Mouse (Mus musculus) CH12.LX (cell line): Measurements from ENCODE around the gene Mlxipl. TPM values are rescaled to one million over a fixed set of nuclear protein-coding genes. Genes with fewer than 3 reads are reported as not detected.

Source experiments
- DNase-seq: peaks from one replicate; pipeline ENCODE4 v3.0.0-alpha.2; 2013; ENCODE audit errors: extremely low read depth
- H3K27ac ChIP-seq: 2 replicates; pipeline ENCODE4 v1.5.1; 2012; ENCODE audit warnings: low read depth, mild to moderate bottlenecking, control low read depth, moderate library complexity; ENCODE audit not compliant: insufficient read depth
- H3K27me3 ChIP-seq: replicated peaks from 2 replicates; pipeline ENCODE3; 2012; ENCODE audit warnings: inconsistent platforms
- H3K36me3 ChIP-seq, 2 experiments: replicated peaks in 1 of 2; 2 replicates each; pipeline versions ENCODE3 to v1.6.1; 2012; ENCODE audit warnings: inconsistent platforms in 1 of 2, low read length in 1 of 2, mild to moderate bottlenecking in 1 of 2, mixed read lengths in 1 of 2, moderate library complexity in 1 of 2; ENCODE audit not compliant: control insufficient read depth in 1 of 2, insufficient read depth in 1 of 2
- H3K4me1 ChIP-seq, 2 experiments: 2 replicates each; pipeline ENCODE4 v1.6.1; 2012; ENCODE audit warnings: inconsistent platforms in 1 of 2, moderate library complexity in 1 of 2; ENCODE audit not compliant: insufficient read depth in 2 of 2, control insufficient read depth in 1 of 2
- H3K4me2 ChIP-seq: 2 replicates; pipeline ENCODE4 v1.6.1; 2012; ENCODE audit warnings: low read depth, mild to moderate bottlenecking, control low read depth; ENCODE audit not compliant: poor library complexity, insufficient read depth, severe bottlenecking
- H3K4me3 ChIP-seq, 3 experiments: fragments of 150-350 bp in 1 of 3; sonication (generic) in 1 of 3; replicated peaks in 1 of 3; 2 replicates each; pipeline versions ENCODE3 to v1.5.1; 2011 to 2012; ENCODE audit warnings: low read depth in 2 of 3, low read length in 2 of 3, mild to moderate bottlenecking in 2 of 3, moderate library complexity in 2 of 3, control low read depth in 1 of 3, improper control_type of control experiment in 1 of 3, inconsistent platforms in 1 of 3, mixed read lengths in 1 of 3; ENCODE audit not compliant: poor library complexity in 1 of 3
- H3K79me2 ChIP-seq: replicated peaks from 2 replicates; pipeline ENCODE4 v1.6.1; 2012; ENCODE audit warnings: mild to moderate bottlenecking, moderate library complexity; ENCODE audit not compliant: control insufficient read depth, poor library complexity, insufficient read depth, severe bottlenecking; ENCODE audit errors: extremely low read depth
- H3K9ac ChIP-seq: 2 replicates; pipeline ENCODE4 v1.6.1; 2012; ENCODE audit warnings: low read depth, mild to moderate bottlenecking, control low read depth, moderate library complexity; ENCODE audit not compliant: insufficient read depth
- H3K9me3 ChIP-seq: replicated peaks from 2 replicates; pipeline ENCODE3; 2012; ENCODE audit warnings: low read length, inconsistent platforms, mixed read lengths
- BHLHE40 ChIP-seq: IDR thresholded peaks from 2 replicates; pipeline ENCODE4 v1.6.1; 2011; ENCODE audit warnings: mild to moderate bottlenecking, low read depth, low read length, improper control_type of control experiment
- CHD1 ChIP-seq: IDR thresholded peaks from 2 replicates; pipeline ENCODE4 v1.6.1; 2012; ENCODE audit warnings: low read depth, low read length, improper control_type of control experiment, inconsistent platforms
- E2F4 ChIP-seq: IDR thresholded peaks from 2 replicates; pipeline ENCODE4 v1.6.1; 2011; ENCODE audit warnings: low read depth, low read length, improper control_type of control experiment; ENCODE audit not compliant: insufficient replicate concordance
- IRF4 ChIP-seq: IDR thresholded peaks from 2 replicates; pipeline ENCODE4 v1.6.1; 2014; ENCODE audit warnings: low read depth, mild to moderate bottlenecking, inconsistent platforms, low read length, improper control_type of control experiment
- JUN ChIP-seq: IDR thresholded peaks from 2 replicates; pipeline ENCODE4 v1.6.1; 2011; ENCODE audit warnings: low read depth, mild to moderate bottlenecking, low read length, improper control_type of control experiment, moderate library complexity; ENCODE audit not compliant: insufficient read depth
- MEF2A ChIP-seq: IDR thresholded peaks from 2 replicates; pipeline ENCODE4 v1.6.1; 2014; ENCODE audit warnings: low read depth, mild to moderate bottlenecking, inconsistent platforms, low read length, improper control_type of control experiment, borderline replicate concordance
- MYC ChIP-seq: IDR thresholded peaks from 2 replicates; pipeline ENCODE4 v1.6.1; 2011; ENCODE audit warnings: low read depth, mild to moderate bottlenecking, improper control_type of control experiment, low read length
- POLR2A ChIP-seq: IDR thresholded peaks from 2 replicates; pipeline ENCODE4 v1.6.1; 2011; ENCODE audit warnings: low read depth, mild to moderate bottlenecking, improper control_type of control experiment, low read length
- RAD21 ChIP-seq: IDR thresholded peaks from 2 replicates; pipeline ENCODE4 v1.6.1; 2011; ENCODE audit warnings: low read depth, mild to moderate bottlenecking, low read length, improper control_type of control experiment, moderate library complexity
- RCOR1 ChIP-seq: conservative IDR thresholded peaks from 2 replicates; pipeline ENCODE4 v1.6.1; 2012; ENCODE audit warnings: low read depth, mild to moderate bottlenecking, inconsistent platforms, low read length, improper control_type of control experiment
- SIN3A ChIP-seq: IDR thresholded peaks from 2 replicates; pipeline ENCODE4 v1.6.1; 2012; ENCODE audit warnings: low read length, improper control_type of control experiment, inconsistent platforms
- SMC3 ChIP-seq: IDR thresholded peaks from 2 replicates; pipeline ENCODE4 v1.6.1; 2011; ENCODE audit warnings: low read depth, low read length, improper control_type of control experiment
- TBP ChIP-seq: conservative IDR thresholded peaks from 2 replicates; pipeline ENCODE4 v1.6.1; 2011; ENCODE audit warnings: low read depth, low read length, improper control_type of control experiment
- TCF12 ChIP-seq: IDR thresholded peaks from 2 replicates; pipeline ENCODE4 v1.6.1; 2014; ENCODE audit warnings: low read depth, mild to moderate bottlenecking, inconsistent platforms, low read length, improper control_type of control experiment
- UBTF ChIP-seq: IDR thresholded peaks from 2 replicates; pipeline ENCODE4 v1.6.1; 2012; ENCODE audit warnings: low read depth, mild to moderate bottlenecking, inconsistent platforms, low read length, improper control_type of control experiment, moderate library complexity
- USF1 ChIP-seq: IDR thresholded peaks from 2 replicates; pipeline ENCODE4 v1.6.1; 2014; ENCODE audit warnings: low read depth, mild to moderate bottlenecking, inconsistent platforms, low read length, improper control_type of control experiment
- USF2 ChIP-seq: conservative IDR thresholded peaks from 2 replicates; pipeline ENCODE4 v1.6.1; 2011; ENCODE audit warnings: low read depth, low read length, improper control_type of control experiment
- ZC3H11A ChIP-seq: IDR thresholded peaks from 2 replicates; pipeline ENCODE4 v1.6.1; 2012; ENCODE audit warnings: low read depth, mild to moderate bottlenecking, inconsistent platforms, low read length, improper control_type of control experiment
- ZMIZ1 ChIP-seq: IDR thresholded peaks from 2 replicates; pipeline ENCODE4 v1.6.1; 2012; ENCODE audit warnings: low read depth, mild to moderate bottlenecking, inconsistent platforms, low read length, improper control_type of control experiment
- dilution Hi-C: fragments of 300-500 bp; cut with MboI; formaldehyde crosslinking; loops from 2 replicates; pipeline ENCODE4 v1.14.3; 2020; ENCODE audit warnings: low sequenced_read_pairs; ENCODE audit not compliant: extremely low pct_unique_long_range_greater_than_20kb, extremely low pct_ligation_motif_present
- in situ Hi-C: fragments of 300-500 bp; cut with MboI; formaldehyde crosslinking; loops from 3 replicates; pipeline ENCODE4 v1.14.3; 2019; ENCODE audit warnings: low sequenced_read_pairs, low pct_ligation_motif_present, low pct_unique_long_range_greater_than_20kb, mixed read lengths
- polyA plus RNA-seq: library from polyadenylated mRNA; unstranded; fragments of >175 nt; gene quantifications from 2 replicates; pipeline ENCODE4 v1.2.1, GENCODE M21; 2012; ENCODE audit warnings: low read depth; ENCODE audit not compliant: insufficient read length
- total RNA-seq, 2 experiments: library from RNA; depleted of rRNA; stranded (reverse); fragments of 300-350 nt in 1 of 2; fragments of >200 nt in 1 of 2; gene quantifications; 2 replicates each; pipeline ENCODE4 v1.2.3; 2012 to 2014

Mlxipl gene
- total and polyA plus RNA-seq, 3 experiments = not detected

DNA sequence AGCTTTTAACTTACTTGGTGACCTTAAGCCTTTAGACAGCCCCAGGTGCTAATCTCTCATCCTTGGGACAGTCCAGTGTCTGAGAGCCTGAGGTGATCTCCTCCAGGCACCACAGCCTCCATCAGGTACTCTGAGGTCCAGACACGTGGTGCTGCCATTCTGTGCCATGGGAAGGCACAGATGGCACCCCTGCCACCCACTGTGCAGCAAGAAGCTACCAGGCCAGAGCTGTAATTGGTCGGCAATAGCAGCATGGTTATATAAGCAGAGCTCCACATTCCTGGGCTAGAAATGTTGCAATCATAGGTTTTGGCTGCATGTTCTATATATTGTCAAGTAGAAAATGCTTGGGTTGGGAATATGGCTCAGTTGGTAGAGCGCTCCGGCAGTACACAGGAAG lies 89.3 kb downstream of the Mlxipl start:
- Histone ChIP-seq H3K9ac (no peak overlapping the region), H3K4me3 (no peak overlapping the region), H3K79me2 (0 out of 2 replicates have a peak, but pooled peaks cover 3% of the 10 kb centered on the region), H3K4me1 (peaks cover 0 to 14% of the 10 kb centered on the region in 2 experiments; a peak in 2 of 4 replicates), H3K9me3 (no peaks in the 10 kb centered on the region), H3K36me3 (peaks cover 68 to 86% of the 10 kb centered on the region in 2 experiments), H3K27ac (no peak overlapping the region), H3K27me3 (no peaks in the 10 kb centered on the region), H3K4me2 (no peak overlapping the region)
- no peak for TF ChIP-seq POLR2A
- TF ChIP-seq TCF12 = no peak
- TF ChIP-seq ZC3H11A = no peak
- no peak for TF ChIP-seq SMC3
- TF ChIP-seq SIN3A = no peak
- no peak for TF ChIP-seq JUN
- TF ChIP-seq RCOR1 = no peak
- TF ChIP-seq TBP = no peak
- TF ChIP-seq BHLHE40 = no peak
- no peak for DNase-seq
- dilution Hi-C loops = no loop called here
- in situ Hi-C loops = no loop called here

DNA sequence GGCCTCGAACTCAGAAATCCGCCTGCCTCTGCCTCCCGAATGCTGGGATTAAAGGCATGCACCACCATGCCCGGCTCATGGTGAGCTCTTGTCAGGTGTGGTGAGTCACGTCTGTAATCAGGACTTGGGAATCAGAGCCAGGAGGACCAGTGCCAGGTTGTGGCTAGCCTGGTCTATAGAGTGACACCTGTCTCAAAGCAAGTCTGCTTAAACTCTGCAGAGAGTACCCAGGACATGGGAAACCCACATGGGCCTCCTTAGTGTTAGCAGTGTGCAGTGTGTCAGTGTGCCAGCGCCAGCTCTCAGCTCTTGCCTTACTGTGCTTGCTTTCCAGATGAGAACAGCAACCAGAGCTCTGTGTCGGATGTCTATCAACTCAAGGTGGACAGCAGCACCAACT lies 89.9 kb downstream of the Mlxipl start:
- in situ Hi-C loops = no loop called here
- peaks cover 65 to 81% of the 10 kb centered on the region in 2 experiments for H3K36me3 ChIP-seq
- dilution Hi-C loops = no loop called here
- H3K79me2 ChIP-seq = 0 out of 2 replicates have a peak, but pooled peaks cover 3% of the 10 kb centered on the region
- no peaks in the 10 kb centered on the region for H3K27me3 ChIP-seq
- DNase-seq = no peak
- TF ChIP-seq E2F4 = no peak
- no peak for TF ChIP-seq MYC
- no peak for TF ChIP-seq USF2
- TF ChIP-seq SIN3A = no peak
- TF ChIP-seq, all 38 proteins: peak for 0
- no peak overlapping the region for H3K9ac ChIP-seq
- no peak overlapping the region for H3K4me3 ChIP-seq
- H3K9me3 ChIP-seq = peaks cover 2% of the 10 kb centered on the region
- H3K27ac ChIP-seq = no peak overlapping the region
- H3K4me1 ChIP-seq = peaks cover 0 to 14% of the 10 kb centered on the region in 2 experiments; a peak in 2 of 4 replicates
- no peak overlapping the region for H3K4me2 ChIP-seq

DNA sequence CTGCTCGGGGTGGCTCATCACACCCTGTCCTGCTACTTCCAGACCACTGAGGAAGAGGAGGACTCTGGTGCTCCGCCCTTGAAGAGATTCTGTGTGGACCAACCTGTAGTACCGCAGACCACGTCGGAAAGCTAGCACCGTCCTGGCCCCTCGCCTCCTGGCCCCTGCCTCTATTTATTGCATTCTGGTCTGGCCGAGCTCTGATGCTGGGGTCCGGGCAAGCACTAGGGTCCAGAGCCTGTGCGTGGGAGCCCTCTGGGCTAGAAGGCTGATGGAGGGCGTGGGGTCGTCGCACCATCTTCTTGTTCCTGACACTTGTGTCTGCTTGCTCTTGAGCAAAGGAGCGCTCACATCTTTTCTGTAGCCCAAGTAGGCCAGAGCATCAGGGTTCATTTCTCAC lies 91.1 kb downstream of the Mlxipl start:
- H3K27ac ChIP-seq = no peak overlapping the region
- H3K9ac ChIP-seq = no peak overlapping the region
- TF ChIP-seq IRF4 (no peak), TCF12 (no peak), USF1 (no peak), RAD21 (no peak), POLR2A (no peak), MEF2A (no peak), CHD1 (no peak), UBTF (no peak), ZMIZ1 (no peak)
- H3K4me2 ChIP-seq = no peak overlapping the region
- H3K9me3 ChIP-seq = peaks cover 6% of the 10 kb centered on the region
- in situ Hi-C loops (no loop called here), dilution Hi-C loops (no loop called here)
- H3K4me1 ChIP-seq = peaks cover 0 to 21% of the 10 kb centered on the region in 2 experiments; a peak in 2 of 4 replicates
- peaks cover 55 to 70% of the 10 kb centered on the region in 2 experiments for H3K36me3 ChIP-seq
- H3K27me3 ChIP-seq = no peaks in the 10 kb centered on the region
- DNase-seq = no peak
- H3K4me3 ChIP-seq = no peak overlapping the region
- no peaks in the 10 kb centered on the region for H3K79me2 ChIP-seq
